Mouse (Mus musculus): ENCODE data around the gene Mcf2l. TPM values are rescaled to one million over a fixed set of nuclear protein-coding genes. Genes with fewer than 3 reads are reported as not detected.

The Mcf2l gene
- total RNA-seq, 1 experiment, result 16.0 TPM

DNA sequence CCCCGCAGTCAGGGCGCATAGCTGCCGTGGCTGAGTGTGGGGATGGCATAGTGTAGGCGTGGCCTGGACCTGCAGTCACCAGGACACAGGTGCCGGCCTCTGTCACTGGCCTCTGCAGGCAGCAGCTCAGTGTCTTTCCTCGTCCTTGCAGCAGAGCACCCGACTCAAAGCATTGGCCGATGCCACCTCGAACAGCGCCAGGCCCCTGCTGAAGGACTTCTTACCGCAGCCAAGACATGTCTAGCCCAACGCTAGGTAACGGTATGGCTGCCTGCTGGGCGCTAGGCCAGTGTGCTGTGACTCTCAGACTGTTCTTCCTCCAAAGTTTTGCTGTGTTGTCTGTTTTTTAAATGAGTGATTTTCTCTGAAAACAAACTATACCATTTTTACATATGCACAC is 10.0 kb upstream of the Mcf2l start:
- in situ Hi-C loops (cut with MboI; ENCODE audit: low sequenced_read_pairs in 2 of 2, unreplicated experiment in 2 of 2), result no loop called here
- no peak for DNase-seq (ENCODE audit: low read depth, low spot score)
- no peaks in the 10 kb centered on the region for H3K9me3 ChIP-seq (ENCODE audit: control insufficient read depth, insufficient read depth, low read depth, low read length)
- peaks cover 4% of the 10 kb centered on the region; the same call in 1 of the 2 replicates for H3K36me3 ChIP-seq (ENCODE audit: control insufficient read depth, insufficient read depth, low read length, poor library complexity, severe bottlenecking)
- peaks cover 1 to 5% of the 10 kb centered on the region in 2 experiments; a peak in 1 of 4 replicates for H3K4me1 ChIP-seq (ENCODE audit: control insufficient read depth in 2 of 2, insufficient read depth in 2 of 2, low read length in 2 of 2, poor library complexity in 1 of 2)
- H3K27ac ChIP-seq (ENCODE audit: insufficient read depth, low read depth, low read length, poor library complexity, severe bottlenecking), result no peak overlapping the region
- TF ChIP-seq MAFK (IDR thresholded peaks at IDR 0.05; ENCODE audit: insufficient read depth, low read depth, low read length) (no peak), CHD2 (IDR thresholded peaks at IDR 0.05; ENCODE audit: low read depth, low read length) (no peak), ZNF384 (IDR thresholded peaks at IDR 0.05; ENCODE audit: low read depth, low read length) (no peak), ZC3H11A (IDR thresholded peaks at IDR 0.05; ENCODE audit: borderline replicate concordance, low read depth, low read length) (no peak), HCFC1 (IDR thresholded peaks at IDR 0.05; ENCODE audit: borderline replicate concordance, insufficient read depth, low read length) (no peak)
- H3K9ac ChIP-seq (ENCODE audit: insufficient read depth, low read depth, low read length, poor library complexity, severe bottlenecking), result no peak overlapping the region
- no peak overlapping the region for H3K4me3 ChIP-seq (ENCODE audit: insufficient read depth in 1 of 2, low read depth in 1 of 2, low read length in 2 of 2, poor library complexity in 1 of 2, severe bottlenecking in 1 of 2)

GRCm38 (mm10) chr8:12865790-12866189 is 7.8 kb upstream of the Mcf2l start:
- no peak for DNase-seq (ENCODE audit: low read depth, low spot score)
- TF ChIP-seq HCFC1 (IDR thresholded peaks at IDR 0.05; ENCODE audit: borderline replicate concordance, insufficient read depth, low read length) (no peak), ZC3H11A (IDR thresholded peaks at IDR 0.05; ENCODE audit: borderline replicate concordance, low read depth, low read length) (no peak), CHD2 (IDR thresholded peaks at IDR 0.05; ENCODE audit: low read depth, low read length) (no peak), ZNF384 (IDR thresholded peaks at IDR 0.05; ENCODE audit: low read depth, low read length) (no peak), MAFK (IDR thresholded peaks at IDR 0.05; ENCODE audit: insufficient read depth, low read depth, low read length) (no peak)
- in situ Hi-C loops (cut with MboI; ENCODE audit: low sequenced_read_pairs in 2 of 2, unreplicated experiment in 2 of 2), result no loop called here

DNA sequence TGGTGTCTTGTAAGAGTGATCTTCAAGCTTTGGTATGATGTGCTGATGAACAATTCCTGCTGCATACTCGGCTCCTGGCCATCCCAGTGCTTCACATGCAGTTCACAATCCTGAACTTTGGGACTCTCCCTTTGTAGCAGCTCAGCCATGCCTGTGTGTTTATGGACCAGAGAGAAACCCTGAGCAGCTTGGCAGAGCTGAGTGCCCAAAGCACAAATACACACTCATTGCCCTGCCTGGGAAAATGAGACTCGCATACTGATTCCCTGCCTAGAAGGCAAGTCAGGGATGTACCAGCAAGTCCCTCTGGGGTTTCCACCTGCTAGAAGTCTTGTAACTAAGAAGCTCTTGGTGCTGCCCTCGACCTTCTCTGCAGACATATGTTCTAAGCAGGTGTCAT is 3.9 kb upstream of the Mcf2l start:
- TF ChIP-seq MAFK (IDR thresholded peaks at IDR 0.05; ENCODE audit: insufficient read depth, low read depth, low read length) (no peak), ZNF384 (IDR thresholded peaks at IDR 0.05; ENCODE audit: low read depth, low read length) (no peak), ZC3H11A (IDR thresholded peaks at IDR 0.05; ENCODE audit: borderline replicate concordance, low read depth, low read length) (no peak), HCFC1 (IDR thresholded peaks at IDR 0.05; ENCODE audit: borderline replicate concordance, insufficient read depth, low read length) (no peak)
- Histone ChIP-seq H3K4me3 (ENCODE audit: insufficient read depth in 1 of 2, low read depth in 1 of 2, low read length in 2 of 2, poor library complexity in 1 of 2, severe bottlenecking in 1 of 2) (no peak overlapping the region), H3K4me1 (ENCODE audit: control insufficient read depth in 2 of 2, insufficient read depth in 2 of 2, low read length in 2 of 2, poor library complexity in 1 of 2) (peaks cover 16 to 27% of the 10 kb centered on the region in 2 experiments), H3K27ac (ENCODE audit: insufficient read depth, low read depth, low read length, poor library complexity, severe bottlenecking) (no peak overlapping the region), H3K9me3 (ENCODE audit: control insufficient read depth, insufficient read depth, low read depth, low read length) (no peaks in the 10 kb centered on the region), H3K9ac (ENCODE audit: insufficient read depth, low read depth, low read length, poor library complexity, severe bottlenecking) (no peak overlapping the region), H3K36me3 (ENCODE audit: control insufficient read depth, insufficient read depth, low read length, poor library complexity, severe bottlenecking) (no peaks in the 10 kb centered on the region)
- DNase-seq (ENCODE audit: low read depth, low spot score), result no peak
- in situ Hi-C loops (cut with MboI; ENCODE audit: low sequenced_read_pairs in 2 of 2, unreplicated experiment in 2 of 2), result no loop called here

More at GRCm38 (mm10) chr8:12865790-12866189, 7.8 kb upstream of the Mcf2l start:
- Histone ChIP-seq H3K4me3 (ENCODE audit: insufficient read depth in 1 of 2, low read depth in 1 of 2, low read length in 2 of 2, poor library complexity in 1 of 2, severe bottlenecking in 1 of 2) (no peak overlapping the region), H3K9me3 (ENCODE audit: control insufficient read depth, insufficient read depth, low read depth, low read length) (no peaks in the 10 kb centered on the region), H3K36me3 (ENCODE audit: control insufficient read depth, insufficient read depth, low read length, poor library complexity, severe bottlenecking) (peaks cover 4% of the 10 kb centered on the region; the same call in 1 of the 2 replicates), H3K4me1 (ENCODE audit: control insufficient read depth in 2 of 2, insufficient read depth in 2 of 2, low read length in 2 of 2, poor library complexity in 1 of 2) (peaks cover 5 to 17% of the 10 kb centered on the region in 2 experiments), H3K27ac (ENCODE audit: insufficient read depth, low read depth, low read length, poor library complexity, severe bottlenecking) (no peak overlapping the region), H3K9ac (ENCODE audit: insufficient read depth, low read depth, low read length, poor library complexity, severe bottlenecking) (no peak overlapping the region)

- in situ Hi-C loops (cut with MboI; ENCODE audit: low sequenced_read_pairs in 2 of 2, unreplicated experiment in 2 of 2), result no loop called here
- Histone ChIP-seq H3K4me1 (ENCODE audit: control insufficient read depth in 2 of 2, insufficient read depth in 2 of 2, low read length in 2 of 2, poor library complexity in 1 of 2) (peaks cover 16 to 28% of the 10 kb centered on the region in 2 experiments), H3K9ac (ENCODE audit: insufficient read depth, low read depth, low read length, poor library complexity, severe bottlenecking) (no peak overlapping the region), H3K36me3 (ENCODE audit: control insufficient read depth, insufficient read depth, low read length, poor library complexity, severe bottlenecking) (no peaks in the 10 kb centered on the region), H3K9me3 (ENCODE audit: control insufficient read depth, insufficient read depth, low read depth, low read length) (no peaks in the 10 kb centered on the region), H3K27ac (ENCODE audit: insufficient read depth, low read depth, low read length, poor library complexity, severe bottlenecking) (peak overlapping the region; percentile 76), H3K4me3 (ENCODE audit: insufficient read depth in 1 of 2, low read depth in 1 of 2, low read length in 2 of 2, poor library complexity in 1 of 2, severe bottlenecking in 1 of 2) (no peak overlapping the region)
- TF ChIP-seq HCFC1 (IDR thresholded peaks at IDR 0.05; ENCODE audit: borderline replicate concordance, insufficient read depth, low read length), result no peak
- TF ChIP-seq CHD2 (IDR thresholded peaks at IDR 0.05; ENCODE audit: low read depth, low read length), result no peak
- no peak for TF ChIP-seq ZNF384 (IDR thresholded peaks at IDR 0.05; ENCODE audit: low read depth, low read length)
- TF ChIP-seq ZC3H11A (IDR thresholded peaks at IDR 0.05; ENCODE audit: borderline replicate concordance, low read depth, low read length), result no peak
- TF ChIP-seq MAFK (IDR thresholded peaks at IDR 0.05; ENCODE audit: insufficient read depth, low read depth, low read length), result no peak
- DNase-seq (ENCODE audit: low read depth, low spot score), result no peak
Observed at GRCm38 (mm10) chr8:12870656-12871055, 3.0 kb upstream of the Mcf2l start.
